Mouse (Mus musculus) cortical plate, adult 2 months (tissue): ENCODE results near the gene Cyp2d11. TPM values are rescaled to one million over a fixed set of nuclear protein-coding genes. Genes with fewer than 3 reads are reported as not detected.

Experiments
- H3K27ac ChIP-seq: fragments of 200-500 bp; 2 replicates; pipeline ENCODE4 v1.5.1; 2012; ENCODE audit warnings: low read length, control low read depth, inconsistent platforms; ENCODE audit not compliant: insufficient read depth
- H3K4me1 ChIP-seq: fragments of 200-500 bp; 2 replicates; pipeline ENCODE4 v1.6.1; 2011; ENCODE audit warnings: low read length; ENCODE audit not compliant: control insufficient read depth, insufficient read depth
- H3K4me3 ChIP-seq: fragments of 200-500 bp; 2 replicates; pipeline ENCODE4 v1.5.1; 2011; ENCODE audit warnings: mild to moderate bottlenecking, low read length, control low read depth; ENCODE audit not compliant: insufficient read depth
- CTCF ChIP-seq: fragments of 200-500 bp; IDR thresholded peaks from 2 replicates; pipeline ENCODE4 v1.5.1; 2011; ENCODE audit warnings: mild to moderate bottlenecking, control low read depth, low read length; ENCODE audit not compliant: insufficient read depth; ENCODE audit errors: extremely low read depth
- POLR2A ChIP-seq: fragments of 200-500 bp; IDR thresholded peaks from 2 replicates; pipeline ENCODE4 v1.6.1; 2011; ENCODE audit warnings: mild to moderate bottlenecking, low read length, control low read depth; ENCODE audit not compliant: insufficient read depth; ENCODE audit errors: extremely low read depth
- polyA plus RNA-seq: library from polyadenylated mRNA; depleted of rRNA; stranded (reverse); fragments of >200 nt; gene quantifications from 2 replicates; pipeline ENCODE4 v1.2.3, GENCODE M21; 2012

The Cyp2d11 gene
- polyA plus RNA-seq, 1 experiment, result not detected

DNA sequence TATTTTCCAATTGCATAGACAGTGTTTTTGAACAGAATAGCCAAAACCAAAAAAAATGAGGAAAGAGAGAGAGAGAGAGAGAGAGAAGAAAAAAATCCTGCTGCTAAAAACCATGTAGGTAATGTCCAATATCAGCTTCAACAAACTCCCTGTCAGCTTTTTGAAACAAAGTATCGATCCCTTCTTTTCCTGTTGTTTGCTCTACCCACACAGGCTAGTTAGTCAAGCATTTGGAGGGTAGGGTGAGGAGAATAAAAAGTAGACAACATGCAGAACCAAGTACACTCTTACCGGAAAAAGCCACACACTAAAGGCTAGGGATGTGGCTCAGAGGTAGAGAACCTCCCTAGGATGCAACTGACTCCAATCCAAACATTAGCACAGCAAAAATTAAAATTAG lies 8.1 kb downstream of the Cyp2d11 start:
- no peak for TF ChIP-seq CTCF
- no peak for TF ChIP-seq POLR2A

DNA sequence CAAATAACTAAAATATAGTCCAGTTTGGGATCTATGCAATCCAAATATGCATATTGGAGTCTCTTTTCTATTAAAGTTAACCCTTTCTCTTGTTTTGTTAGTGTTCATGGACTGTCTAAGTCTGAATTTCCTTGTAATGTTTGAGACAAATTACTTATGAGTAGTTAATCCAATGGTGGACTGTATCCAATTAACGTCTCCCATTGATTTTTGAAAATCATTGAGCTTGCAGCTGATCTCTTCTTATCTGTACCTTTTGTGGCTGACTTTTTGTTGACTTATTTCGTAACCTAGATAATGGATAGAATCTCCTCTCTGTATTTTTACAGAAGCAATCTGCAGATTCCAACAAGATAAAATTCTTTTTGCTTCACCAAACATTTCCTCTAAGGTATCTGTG lies 11.4 kb downstream of the Cyp2d11 start:
- no peak overlapping the region for H3K4me3 ChIP-seq
- no peaks in the 10 kb centered on the region for H3K4me1 ChIP-seq
- TF ChIP-seq POLR2A, result no peak
- TF ChIP-seq CTCF, result no peak
- no peak overlapping the region for H3K27ac ChIP-seq

More for the DNA sequence above, 8.1 kb downstream of the Cyp2d11 start:
- no peaks in the 10 kb centered on the region for H3K4me1 ChIP-seq
- H3K4me3 ChIP-seq, result no peak overlapping the region
- no peak overlapping the region for H3K27ac ChIP-seq

DNA sequence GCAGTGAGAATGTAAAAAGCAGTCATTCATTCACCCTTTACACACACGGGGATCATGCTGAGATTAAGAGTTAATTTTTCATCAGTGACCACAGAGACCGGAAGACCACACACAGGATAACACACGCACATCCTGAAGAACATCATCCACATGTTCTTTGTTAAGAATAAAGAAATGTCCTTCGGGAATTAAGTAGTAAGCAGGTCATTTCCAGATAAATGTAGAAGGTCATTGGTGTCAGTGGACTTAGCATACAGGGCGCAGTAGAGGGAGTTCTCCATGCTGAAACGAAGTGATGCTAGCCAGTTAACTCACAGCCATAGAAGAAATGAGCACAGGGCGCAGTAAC lies 13.1 kb downstream of the Cyp2d11 start:
- peak overlapping the region; percentile 31 for H3K4me3 ChIP-seq
- peak overlapping the region; percentile 51; the same call in 1 of the 2 replicates for H3K27ac ChIP-seq
- TF ChIP-seq CTCF, result no peak
- no peak for TF ChIP-seq POLR2A
- H3K4me1 ChIP-seq, result peaks cover 2% of the 10 kb centered on the region

DNA sequence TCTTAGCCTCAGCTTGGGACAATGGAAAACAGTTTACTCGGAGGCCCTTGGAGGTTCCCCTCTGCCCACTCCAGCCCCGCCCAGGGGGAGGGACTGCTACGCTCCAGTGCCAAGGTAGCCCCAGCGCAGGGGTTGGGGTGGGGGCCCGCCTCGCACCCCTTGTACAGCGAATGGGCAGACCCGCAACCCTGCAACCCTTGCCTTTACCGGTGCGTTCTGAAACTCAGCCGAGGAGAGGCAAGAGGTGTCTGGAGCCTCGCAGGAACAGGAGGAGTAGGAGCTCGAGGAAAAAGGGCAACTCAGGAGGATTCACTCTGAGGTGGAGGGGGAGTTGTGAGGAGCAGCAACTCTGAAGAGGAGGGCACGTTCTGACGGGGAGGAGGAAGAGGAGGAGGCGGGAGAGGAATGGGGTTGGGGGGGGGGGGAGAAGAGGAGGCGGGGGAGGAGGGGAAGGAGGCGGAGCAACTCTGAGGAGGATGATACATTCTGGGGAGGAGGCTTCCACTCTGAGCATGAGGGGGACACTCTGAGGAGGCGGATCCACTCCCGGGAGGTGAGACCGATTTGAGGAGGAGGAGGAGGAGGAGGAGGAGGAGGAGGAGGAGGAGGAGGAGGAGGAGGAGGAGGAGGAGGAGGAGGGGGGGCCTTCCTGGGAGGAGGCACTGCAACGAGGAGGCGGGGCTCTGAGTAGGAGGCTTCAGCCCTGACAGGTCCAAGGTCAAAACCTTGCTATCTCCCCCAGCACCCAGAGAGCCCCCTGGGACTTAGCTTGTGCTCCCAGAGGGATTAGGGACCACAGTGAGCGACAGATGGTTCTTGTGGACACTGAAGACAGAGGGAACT lies 13.7 kb downstream of the Cyp2d11 start, which contains the start of gene Cyp2d22:
Cyp2d22 (minus strand) TSS at position 390 of the 843 bp plus-strand sequence.
- peaks cover 2% of the 10 kb centered on the region for H3K4me1 ChIP-seq
- TF ChIP-seq POLR2A (peak; percentile 36; the same call in 1 of the 2 replicates), CTCF (no peak)
- H3K4me3 ChIP-seq, result peak within 1 kb of the TSS; percentile 31
- peak within 1 kb of the TSS; percentile 51 for H3K27ac ChIP-seq

DNA sequence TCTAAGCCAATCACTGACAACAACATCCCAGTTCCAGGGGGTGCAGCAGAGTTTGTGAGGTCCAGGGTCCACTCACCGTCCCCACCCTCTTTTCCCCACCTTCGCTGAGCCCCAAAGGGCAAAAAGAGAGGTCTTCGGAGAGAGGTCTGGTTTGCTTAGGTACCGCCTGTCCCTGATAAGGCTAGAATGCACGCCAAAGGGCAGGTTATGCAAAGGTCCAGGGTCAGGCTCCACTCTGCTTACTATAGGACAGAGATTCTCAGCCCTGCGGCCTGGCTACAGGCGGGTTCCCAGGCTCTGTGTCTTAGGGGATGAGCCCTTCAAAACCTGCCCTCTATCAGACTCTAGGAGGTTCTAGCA lies 14.3 kb downstream of the Cyp2d11 start:
- peak overlapping the region; percentile 31 for H3K4me3 ChIP-seq
- TF ChIP-seq CTCF (no peak), POLR2A (no peak)

DNA sequence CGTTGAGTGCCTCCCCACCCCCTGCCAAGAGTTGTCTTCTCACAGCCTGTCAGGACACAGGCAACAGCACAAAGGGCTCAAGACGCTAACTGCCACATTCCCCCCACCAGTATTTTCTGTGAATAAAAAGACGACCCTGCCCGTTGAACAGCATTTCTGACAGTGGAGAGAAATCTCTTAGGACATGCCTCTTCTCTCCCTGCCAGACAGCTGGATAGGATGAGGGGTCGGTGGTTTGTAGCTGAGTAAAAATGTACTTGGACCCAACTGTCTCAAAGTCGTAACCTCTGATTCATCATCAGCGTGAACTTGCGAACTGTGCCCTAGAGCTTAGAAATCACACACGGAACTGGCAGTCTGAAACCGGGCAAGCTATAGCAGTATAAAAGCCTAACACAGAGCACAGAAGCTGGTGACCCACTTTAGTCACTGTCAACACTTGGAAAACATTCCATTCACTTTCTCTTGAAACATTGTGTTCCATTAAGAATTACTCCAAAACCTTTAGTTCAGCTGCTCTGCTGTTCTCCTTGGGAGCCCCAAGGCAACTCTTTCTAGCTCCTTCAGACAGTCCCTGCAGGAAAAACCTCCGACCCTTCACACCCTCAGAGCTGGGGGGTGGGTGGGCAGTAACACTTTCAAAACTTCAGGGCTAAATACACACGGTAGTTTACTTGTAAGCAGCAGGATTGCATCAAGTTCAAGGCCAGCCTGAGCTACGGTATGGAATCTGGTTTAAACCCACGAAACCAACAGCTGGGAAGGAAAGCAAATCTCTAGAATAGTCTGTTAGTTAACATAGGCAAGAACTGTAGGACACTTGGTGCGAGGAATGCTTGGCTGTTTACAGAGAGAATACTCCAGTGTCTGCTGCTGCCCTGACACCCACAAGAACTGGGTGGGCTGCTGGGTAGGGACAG lies 15.3 kb downstream of the Cyp2d11 start:
- no peak overlapping the region for H3K4me3 ChIP-seq
- TF ChIP-seq POLR2A, result no peak
- no peak for TF ChIP-seq CTCF
- peak overlapping the region; percentile 19 for H3K27ac ChIP-seq
- H3K4me1 ChIP-seq, result peaks cover 2% of the 10 kb centered on the region

More for the DNA sequence above, 14.3 kb downstream of the Cyp2d11 start:
- Histone ChIP-seq H3K4me1 (peaks cover 2% of the 10 kb centered on the region), H3K27ac (peak overlapping the region; percentile 19)

DNA sequence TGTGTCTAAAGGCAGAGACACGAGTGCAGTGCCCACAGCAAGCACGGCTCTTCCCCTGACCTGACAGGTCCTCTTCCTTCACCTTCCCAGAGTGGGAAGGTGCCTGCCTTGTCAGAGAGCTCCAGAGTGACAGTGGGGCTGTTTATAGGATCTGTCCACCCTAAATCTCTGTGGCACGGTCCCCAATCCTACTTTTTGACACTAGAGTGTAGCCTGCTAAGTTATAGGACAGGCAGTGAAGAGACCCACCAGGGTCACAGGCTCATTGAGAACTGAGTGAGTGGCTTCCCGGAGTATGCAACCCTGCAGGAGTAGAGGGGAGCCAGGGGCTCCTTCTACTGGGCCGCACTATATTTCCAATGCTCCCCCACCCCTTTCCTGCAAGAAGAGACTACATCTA lies 16.1 kb downstream of the Cyp2d11 start:
- Histone ChIP-seq H3K4me3 (no peak overlapping the region), H3K27ac (peak overlapping the region; percentile 19), H3K4me1 (peaks cover 2% of the 10 kb centered on the region)
- no peak for TF ChIP-seq CTCF
- TF ChIP-seq POLR2A, result no peak

DNA sequence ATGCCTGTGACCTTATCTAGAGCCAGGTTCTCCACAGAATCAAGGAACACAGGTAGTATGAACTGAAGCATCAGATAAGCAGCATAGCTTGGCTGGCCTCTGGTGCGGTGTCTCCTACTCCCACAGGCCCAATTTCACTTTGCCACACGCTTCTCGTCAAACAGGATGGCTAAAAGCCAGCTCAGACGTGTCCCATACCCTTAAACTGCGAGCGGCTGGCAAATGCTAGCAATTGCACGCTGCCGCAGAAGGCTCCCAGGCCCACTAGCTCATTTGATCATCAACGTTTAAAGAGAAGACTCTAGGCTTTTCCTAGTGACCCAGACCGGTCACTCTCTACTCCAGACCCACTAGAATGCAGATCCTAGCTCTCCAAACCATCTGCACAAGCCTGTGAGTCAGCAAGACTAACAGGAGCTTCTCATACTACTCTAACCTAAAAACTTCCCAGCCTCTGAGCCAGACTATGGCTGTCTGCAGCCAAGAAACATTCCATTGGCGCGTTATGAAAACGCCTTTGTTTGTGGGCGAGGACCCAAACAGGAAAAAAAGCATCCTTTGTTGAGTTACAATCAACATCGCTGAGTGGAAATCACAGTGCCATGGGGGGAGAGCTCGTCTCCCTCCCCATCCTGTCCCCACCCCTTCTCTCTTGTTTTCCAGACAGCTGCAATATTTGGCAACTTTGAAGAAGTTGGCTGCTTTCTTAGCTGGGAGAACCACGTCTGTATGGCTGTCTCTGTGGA lies 17.3 kb downstream of the Cyp2d11 start:
- Histone ChIP-seq H3K4me1 (peaks cover 2% of the 10 kb centered on the region), H3K27ac (peak overlapping the region; percentile 86), H3K4me3 (no peak overlapping the region)
- TF ChIP-seq CTCF, result no peak
- no peak for TF ChIP-seq POLR2A

DNA sequence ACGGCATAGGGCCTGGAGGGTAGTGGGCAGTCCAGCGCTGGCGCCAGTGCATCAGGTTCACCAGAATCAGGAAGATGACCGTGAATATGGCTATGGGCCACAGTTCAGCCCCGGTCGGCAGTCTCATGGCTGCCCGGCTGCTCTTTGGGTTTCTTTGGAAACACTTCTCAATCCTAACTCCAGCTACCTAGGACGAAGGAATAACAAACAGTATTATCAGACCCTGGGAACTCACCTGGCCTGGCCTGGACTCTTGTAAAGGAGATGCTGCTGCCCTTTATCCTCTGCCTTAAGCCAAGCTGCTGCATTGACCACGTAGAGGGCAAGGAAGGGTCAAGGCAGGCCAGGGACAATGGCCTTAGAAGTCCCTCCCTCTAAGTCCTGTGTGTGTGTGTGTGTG lies 18.0 kb downstream of the Cyp2d11 start:
- TF ChIP-seq POLR2A (no peak), CTCF (no peak)
- H3K27ac ChIP-seq, result peak overlapping the region; percentile 86; the same call in 1 of the 2 replicates
- peaks cover 2% of the 10 kb centered on the region for H3K4me1 ChIP-seq
- no peak overlapping the region for H3K4me3 ChIP-seq
